Mouse (Mus musculus) spleen, postnatal 4 days (tissue): ENCODE results near the gene Tmem219.
"Not testable (repeated sequence)": the region's sequence is repeated elsewhere in the genome, so short reads cannot be mapped to it uniquely, and the experiment has no call there.

Source experiments
- DNase-seq, 2 experiments: peaks; one replicate each; pipeline ENCODE4 v3.0.0; 2022; ENCODE audit warnings: low spot score in 2 of 2

The Tmem219 gene

GRCm38 (mm10) chr7:126923999-126924398 is 1.3 kb upstream of the Tmem219 start:
- DNase-seq, result no peak

GRCm38 (mm10) chr7:126921563-126921962 is 1.2 kb downstream of the Tmem219 start:
- no peak for DNase-seq

DNA sequence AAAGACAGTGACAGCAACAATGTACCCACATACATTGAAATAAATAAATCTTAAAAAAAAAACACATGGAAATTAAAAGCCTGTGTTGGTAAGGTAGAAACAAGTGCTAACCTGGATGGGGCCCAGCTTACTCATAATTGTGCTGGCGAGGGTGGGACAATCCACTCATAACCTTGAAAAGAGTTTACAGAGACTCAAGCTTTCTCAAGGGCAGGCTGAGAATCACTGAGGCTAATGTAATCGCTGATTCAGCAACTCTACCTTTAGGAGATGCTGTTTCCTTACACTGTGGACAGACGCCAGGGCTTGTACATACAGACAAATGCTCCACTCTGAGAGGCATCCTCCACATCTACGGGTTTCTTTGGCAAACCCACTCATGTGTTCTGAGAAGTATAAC is 2.7 kb downstream of the Tmem219 start:
- DNase-seq, result no peak

DNA sequence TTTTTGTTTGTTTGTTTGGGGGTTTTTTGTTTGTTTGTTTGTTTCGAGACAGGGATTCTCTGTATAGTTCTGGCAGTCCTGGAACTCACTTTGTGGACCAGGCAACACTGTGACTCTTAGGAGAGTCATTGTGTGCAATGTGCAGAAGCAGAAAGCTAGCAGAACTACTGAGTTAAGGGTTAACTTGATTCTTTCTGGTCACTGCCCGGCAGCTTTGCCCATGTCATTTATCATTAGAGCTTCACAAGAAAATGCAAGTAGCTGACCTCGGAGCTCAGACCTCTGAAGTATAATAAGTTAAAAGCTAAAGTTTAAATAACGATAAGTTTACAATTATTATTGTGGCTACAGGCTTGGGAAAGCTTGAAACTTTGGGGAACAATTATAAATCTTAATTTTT is 4.4 kb downstream of the Tmem219 start:
- not testable (repeated sequence) for DNase-seq

DNA sequence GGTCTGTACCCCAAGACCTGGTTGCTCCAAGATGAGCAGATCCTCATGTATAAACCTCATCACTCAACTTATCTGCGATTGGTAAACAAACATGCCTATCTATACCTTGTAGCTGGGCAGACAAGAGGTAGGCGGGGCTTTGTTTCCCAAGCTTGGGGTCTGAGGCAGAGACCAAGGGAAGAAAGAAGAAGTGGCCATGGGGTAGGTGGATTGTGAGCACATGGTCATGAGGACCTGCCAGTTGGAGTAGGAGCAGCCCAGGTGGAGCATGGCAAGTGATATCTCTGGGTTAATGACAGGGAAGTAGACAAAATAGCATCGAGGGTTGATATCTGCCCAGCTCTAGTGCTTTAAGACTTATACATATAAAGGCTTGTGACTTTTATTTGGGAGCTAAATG is 7.9 kb downstream of the Tmem219 start:
- no peak for DNase-seq

- DNase-seq, result no peak
Observed at GRCm38 (mm10) chr7:126905590-126905989, 17.1 kb downstream of the Tmem219 start.

DNA sequence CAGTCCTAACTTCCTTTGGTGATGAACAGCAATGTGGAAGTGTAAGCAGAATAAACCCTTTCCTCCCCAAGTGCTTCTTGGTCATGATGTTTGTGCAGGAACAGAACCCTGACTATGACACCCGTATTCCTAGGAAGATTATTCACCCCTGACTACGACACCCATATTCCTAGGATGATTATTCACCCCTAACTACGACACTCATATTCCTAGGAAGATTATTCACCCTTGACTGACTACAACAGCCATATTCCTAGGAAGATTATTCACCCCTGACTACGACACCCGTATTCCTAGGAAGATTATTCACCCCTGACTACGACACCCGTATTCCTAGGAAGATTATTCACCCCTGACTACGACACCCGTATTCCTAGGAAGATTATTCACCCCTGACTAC is 22.9 kb downstream of the Tmem219 start:
- DNase-seq, result not testable (repeated sequence)

DNA sequence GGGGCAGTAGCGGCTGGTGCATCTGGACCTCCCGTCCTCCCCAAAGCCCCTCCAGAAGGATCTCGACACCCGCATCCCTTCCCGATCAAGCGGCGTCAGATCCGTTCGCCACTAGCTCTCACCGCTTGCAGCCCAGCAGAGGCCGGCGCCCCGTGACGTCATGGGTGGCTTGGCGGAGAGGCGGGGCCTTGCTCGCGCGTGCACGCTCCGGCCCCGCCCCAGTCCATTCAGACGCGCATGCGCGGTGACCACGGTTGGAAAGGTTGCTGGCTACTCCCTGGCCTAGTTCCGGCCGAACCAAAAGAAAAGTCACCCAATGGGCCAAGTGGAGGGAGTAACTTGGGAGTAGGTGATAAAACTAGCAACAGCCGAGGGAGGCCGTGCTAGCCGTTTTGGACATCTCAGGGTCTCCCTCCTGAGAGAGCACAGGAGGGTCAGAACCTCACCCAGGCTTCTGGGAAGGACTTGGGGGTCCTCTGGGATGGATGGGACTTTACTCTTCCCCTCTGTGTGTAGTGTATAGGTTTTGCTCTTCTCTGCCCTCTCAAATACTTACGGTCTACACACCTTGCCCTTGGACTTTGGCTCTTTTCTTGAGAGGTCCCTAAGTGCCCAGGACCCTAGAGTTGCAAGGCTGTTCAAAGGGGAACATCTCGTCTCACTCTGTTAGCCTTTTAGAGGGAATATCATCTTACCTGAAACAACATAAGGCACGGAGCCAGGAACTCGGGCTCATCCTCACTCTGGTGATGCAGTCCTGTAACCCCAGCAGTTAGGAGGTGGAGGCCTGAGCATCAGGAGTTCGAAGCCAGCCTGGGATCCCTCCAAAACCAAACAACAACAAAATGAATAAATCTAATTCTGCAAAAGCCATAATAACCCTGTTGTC is 24.4 kb downstream of the Tmem219 start:
- DNase-seq, result peak; percentile 98 to 100

GRCm38 (mm10) chr7:126897390-126898101 is 25.2 kb downstream of the Tmem219 start:
- DNase-seq, result peak in 1 of 2 experiments; percentile 69

GRCm38 (mm10) chr7:126896912-126897311 is 25.8 kb downstream of the Tmem219 start:
- peak in 1 of 2 experiments; percentile 66 for DNase-seq

DNA sequence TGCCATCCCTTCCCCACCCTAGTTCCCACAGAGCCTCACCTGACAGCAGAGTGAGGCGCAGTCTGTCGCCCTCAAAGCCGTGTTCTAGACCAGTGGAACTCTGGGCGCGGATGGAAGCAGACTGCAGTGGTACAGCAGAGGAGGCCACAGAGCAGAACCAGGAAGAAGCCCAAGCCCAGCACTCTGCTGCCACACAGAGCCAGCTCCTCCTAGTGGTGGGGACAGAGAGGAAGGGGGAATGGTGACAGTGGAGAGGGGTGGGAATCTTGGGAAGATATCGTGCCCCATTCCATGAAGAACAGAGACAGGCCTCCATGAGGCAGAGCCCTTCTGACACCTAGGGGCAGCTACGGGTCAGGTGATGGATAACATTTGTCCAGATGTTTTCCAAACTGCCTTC is 33.9 kb downstream of the Tmem219 start:
- no peak for DNase-seq

DNA sequence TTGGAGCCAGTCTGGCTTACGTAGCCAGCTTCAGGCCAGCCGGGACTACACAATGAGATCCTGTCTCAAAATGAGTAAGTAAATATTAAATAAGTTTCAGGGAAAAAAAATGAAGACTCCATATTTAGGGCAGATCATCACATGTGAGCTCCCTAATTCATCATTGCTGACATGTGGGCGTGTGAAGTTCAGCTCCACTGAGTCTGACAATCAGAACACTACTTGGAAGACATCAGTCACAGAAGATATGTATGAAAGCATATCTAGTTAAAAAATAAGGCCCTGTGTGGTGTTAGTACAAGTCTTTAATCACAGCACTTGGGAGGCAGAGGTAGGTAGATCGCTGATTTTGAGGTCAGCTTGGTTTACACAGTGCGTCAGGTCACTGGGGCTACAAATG is 35.4 kb downstream of the Tmem219 start:
- no peak for DNase-seq

DNA sequence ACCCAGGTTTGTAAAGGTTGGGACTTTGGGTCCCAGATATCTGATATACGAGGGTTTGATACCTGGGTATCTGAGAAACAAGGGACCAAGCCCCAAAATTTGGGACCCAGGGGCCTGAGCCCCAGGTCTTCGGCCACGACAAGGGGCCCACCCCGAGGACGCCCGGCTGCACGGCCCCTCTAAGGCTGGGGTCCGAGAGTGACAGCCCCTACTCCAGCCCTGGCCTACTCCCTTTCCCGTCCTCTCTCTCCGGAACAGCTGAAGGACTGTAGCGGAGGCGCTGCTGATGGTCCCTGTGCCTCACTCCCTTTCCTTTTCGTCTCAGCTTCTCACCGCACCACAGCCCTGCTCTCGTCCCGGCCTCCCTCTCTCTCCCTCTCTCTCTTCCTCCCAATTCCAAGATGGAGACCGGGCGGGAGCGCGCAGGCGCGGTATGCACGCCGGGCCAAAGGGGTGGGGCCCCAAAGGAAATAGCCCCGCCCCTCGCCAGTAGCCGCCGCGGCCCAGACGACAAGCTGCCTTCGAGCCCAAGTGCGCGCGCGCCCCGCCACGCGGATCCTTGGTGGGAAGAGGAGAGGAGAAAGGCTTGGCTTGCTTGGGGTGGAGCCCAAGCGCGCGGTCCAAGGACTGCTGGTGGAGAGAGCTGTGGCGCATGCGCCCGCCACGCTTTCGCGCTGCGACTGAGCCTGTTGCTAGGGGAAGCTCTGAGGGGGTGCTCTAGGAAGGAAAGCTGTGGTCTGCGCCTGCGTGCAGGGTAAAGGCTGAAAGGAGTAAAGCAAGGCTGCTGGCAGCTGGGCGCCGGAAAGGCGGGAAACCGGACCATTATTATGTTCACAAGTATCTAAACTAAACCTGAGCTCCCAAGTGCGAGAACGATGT is 38.2 kb downstream of the Tmem219 start, which contains the start of gene Taok2:
Gene Taok2 (minus strand): TSS at position 418 of the 879 bp plus-strand sequence.
- DNase-seq, result peak; percentile 97 to 99

GRCm38 (mm10) chr7:126883731-126884181 is 39.0 kb downstream of the Tmem219 start:
- peak in 1 of 2 experiments; percentile 73 for DNase-seq

- DNase-seq, result no peak
Observed at GRCm38 (mm10) chr7:126881040-126881439, 41.7 kb downstream of the Tmem219 start.

GRCm38 (mm10) chr7:126877239-126877638 is 45.5 kb downstream of the Tmem219 start:
- DNase-seq, result no peak

- peak in 1 of 2 experiments; percentile 58 for DNase-seq
Observed at GRCm38 (mm10) chr7:126870520-126870891, 52.2 kb downstream of the Tmem219 start.

DNA sequence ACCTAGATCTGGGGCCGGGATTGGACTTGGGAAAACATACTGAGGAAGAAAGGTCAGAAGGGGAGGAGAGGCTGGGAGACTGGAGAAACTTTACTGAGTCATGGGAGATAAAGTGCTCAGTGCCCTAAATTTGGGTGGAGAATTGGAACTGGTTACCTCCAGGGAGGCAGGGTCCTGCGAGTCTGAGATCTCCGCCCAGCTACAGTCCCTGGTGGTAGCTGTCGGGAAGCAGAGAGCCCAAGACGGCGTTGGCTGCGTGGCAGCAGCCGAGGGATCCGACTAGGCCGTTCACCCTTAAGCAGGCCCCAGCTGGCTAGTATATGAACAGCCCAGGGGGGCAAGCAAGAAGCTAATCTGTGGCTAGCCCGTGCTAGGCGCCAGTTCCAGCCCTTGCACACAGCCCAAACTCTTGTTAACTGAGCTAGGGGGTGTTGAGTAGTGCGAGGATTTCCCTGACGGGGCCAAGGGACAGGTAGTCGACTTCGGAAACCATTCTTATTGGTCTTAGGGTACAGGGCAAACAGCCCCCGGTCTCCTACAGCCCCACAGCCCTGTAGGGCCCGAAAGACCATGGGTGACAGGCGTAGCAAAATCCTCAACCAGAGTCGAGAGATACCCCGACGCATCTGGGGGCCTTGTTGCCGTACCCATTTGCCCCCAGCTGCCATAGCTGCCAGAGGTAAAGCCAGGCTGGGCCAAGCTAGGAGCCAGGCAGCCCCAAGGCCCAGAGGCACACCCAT is 52.8 kb downstream of the Tmem219 start:
- peak in 1 of 2 experiments; percentile 55 for DNase-seq

DNA sequence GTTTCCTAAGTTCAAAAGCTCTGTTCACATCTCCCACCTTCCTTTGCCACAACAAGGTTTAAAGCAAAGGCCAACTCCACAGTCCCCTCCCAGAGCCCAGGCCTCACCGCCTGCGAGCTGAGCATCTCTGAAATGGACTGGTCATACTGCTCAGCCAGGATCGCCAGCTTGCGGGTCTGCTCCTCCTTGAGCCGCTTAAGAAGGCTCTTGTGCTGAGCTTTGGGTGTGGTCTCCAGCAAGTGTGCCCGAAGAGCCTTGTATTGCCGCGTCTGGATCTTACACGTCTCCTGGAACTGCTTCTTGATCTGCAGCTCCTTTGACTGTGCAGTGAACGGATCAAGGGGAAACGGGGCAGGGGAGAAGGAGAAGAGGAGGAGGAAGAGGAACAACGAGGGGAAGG is 54.7 kb downstream of the Tmem219 start:
- peak in 1 of 2 experiments; percentile 54 for DNase-seq

GRCm38 (mm10) chr7:126867534-126867933 is 55.2 kb downstream of the Tmem219 start:
- DNase-seq, result no peak

- DNase-seq, result peak in 1 of 2 experiments; percentile 62
Observed at GRCm38 (mm10) chr7:126863791-126864190, 58.9 kb downstream of the Tmem219 start.
